Mouse (Mus musculus) left cerebral cortex, adult 2 months (tissue): ENCODE data around the gene 4930563M21Rik. TPM values are rescaled to one million over a fixed set of nuclear protein-coding genes. Genes with fewer than 3 reads are reported as not detected.
"Not testable (repeated sequence)": the region's sequence is repeated elsewhere in the genome, so short reads cannot be mapped to it uniquely, and the experiment has no call there.

Source experiments
- DNase-seq, 2 experiments: peaks; one replicate each; pipeline ENCODE4 v3.0.0; 2021 to 2022; ENCODE audit warnings: low spot score in 2 of 2, mixed read lengths in 1 of 2; ENCODE audit errors: extremely low spot score in 1 of 2
- H3K27ac ChIP-seq: fragments of 200-600 bp; 2 replicates; pipeline ENCODE4 v1.8.1; 2022
- H3K4me3 ChIP-seq: fragments of 200-600 bp; 2 replicates; pipeline ENCODE4 v1.8.1; 2022
- CTCF ChIP-seq: fragments of 200-600 bp; IDR thresholded peaks from 2 replicates; pipeline ENCODE4 v1.8.1; 2022; ENCODE audit warnings: antibody characterized with exemption, mild to moderate bottlenecking, moderate library complexity
- intact Hi-C: fragments of 180-260 bp; cut with DNase I; formaldehyde crosslinking; loops from one replicate; pipeline ENCODE4 v1.15.1; 2025
- long read RNA-seq, 2 experiments: library from polyadenylated mRNA; stranded (forward); transcript quantifications; one replicate each; pipeline ENCODE4 v2.0.0; 2021; ENCODE audit warnings: borderline mapping rate in 2 of 2
- total RNA-seq, 2 experiments: library from RNA; stranded (reverse); gene quantifications; 2 replicates each; pipeline ENCODE4 v1.2.3; 2021

The 4930563M21Rik gene
- not detected for total RNA-seq
- long read RNA-seq, experiment 1: 0 reads
- long read RNA-seq, experiment 2: 0 reads

GRCm38 (mm10) chr9:56010450-56010849, at the start of gene 4930563M21Rik:
Gene 4930563M21Rik, minus strand, starts transcription at chr9:56010550.
- no peak for DNase-seq
- no peak within 1 kb of the TSS for H3K27ac ChIP-seq
- no peak for TF ChIP-seq CTCF
- H3K4me3 ChIP-seq: no peak within 1 kb of the TSS
- intact Hi-C loops: no loop called here

GRCm38 (mm10) chr9:56056147-56056546, 45.8 kb upstream of the 4930563M21Rik start:
- no peak for DNase-seq
- H3K4me3 ChIP-seq: no peak overlapping the region

GRCm38 (mm10) chr9:56053796-56054195, 43.4 kb upstream of the 4930563M21Rik start:
- H3K4me3 ChIP-seq: no peak overlapping the region
- peak overlapping the region; percentile 13; the same call in 1 of the 2 replicates for H3K27ac ChIP-seq
- no peak for DNase-seq
- TF ChIP-seq CTCF: no peak
- intact Hi-C loops: no loop called here

More at GRCm38 (mm10) chr9:56056147-56056546, 45.8 kb upstream of the 4930563M21Rik start:
- intact Hi-C loops: no loop called here
- no peak overlapping the region for H3K27ac ChIP-seq
- no peak for TF ChIP-seq CTCF

GRCm38 (mm10) chr9:56042181-56042621, 31.9 kb upstream of the 4930563M21Rik start:
- DNase-seq: no peak
- TF ChIP-seq CTCF: no peak
- H3K27ac ChIP-seq: peak overlapping the region; percentile 97
- intact Hi-C loops: loop anchor here (5.0 kb wide), 2 partner anchors 75 to 105 kb away; partner anchors contain the start of gene Scaper
- H3K4me3 ChIP-seq: peak overlapping the region; percentile 76

GRCm38 (mm10) chr9:56041372-56042180, 31.2 kb upstream of the 4930563M21Rik start, which contains the start of gene Rcn2:
Gene Rcn2, plus strand, starts transcription at chr9:56041845.
- DNase-seq: peak; percentile 94 to 95
- peak; percentile 36 for TF ChIP-seq CTCF
- intact Hi-C loops: loop anchor here (5.0 kb wide), 2 partner anchors 76 to 104 kb away; partner anchors contain the start of gene Scaper
- peak within 1 kb of the TSS; percentile 76 for H3K4me3 ChIP-seq
- H3K27ac ChIP-seq: peak within 1 kb of the TSS; percentile 97

- no peak for TF ChIP-seq CTCF
- DNase-seq: no peak
- no peak overlapping the region for H3K27ac ChIP-seq
- H3K4me3 ChIP-seq: no peak overlapping the region
- intact Hi-C loops: no loop called here
Measured at GRCm38 (mm10) chr9:56032219-56032618, 21.9 kb upstream of the 4930563M21Rik start.

- no peak for TF ChIP-seq CTCF
- intact Hi-C loops: no loop called here
- no peak overlapping the region for H3K27ac ChIP-seq
Measured at GRCm38 (mm10) chr9:56027292-56027691, 16.9 kb upstream of the 4930563M21Rik start.

GRCm38 (mm10) chr9:56024772-56025171, 14.4 kb upstream of the 4930563M21Rik start:
- DNase-seq: no peak
- TF ChIP-seq CTCF: peak; percentile 42
- intact Hi-C loops: no loop called here
- no peak overlapping the region for H3K4me3 ChIP-seq
- H3K27ac ChIP-seq: no peak overlapping the region

More at GRCm38 (mm10) chr9:56027292-56027691, 16.9 kb upstream of the 4930563M21Rik start:
- H3K4me3 ChIP-seq: no peak overlapping the region
- DNase-seq: no peak

- intact Hi-C loops, H3K27ac ChIP-seq, H3K4me3 ChIP-seq, DNase-seq: not testable (repeated sequence)
Measured at GRCm38 (mm10) chr9:56004679-56005078, 5.7 kb downstream of the 4930563M21Rik start.

- Histone ChIP-seq H3K4me3 (no peak overlapping the region), H3K27ac (no peak overlapping the region)
- intact Hi-C loops: no loop called here
- TF ChIP-seq CTCF: peak; percentile 58
- DNase-seq: peak in 1 of 2 experiments; percentile 25
Measured at GRCm38 (mm10) chr9:55946819-55947218, 63.5 kb downstream of the 4930563M21Rik start.

GRCm38 (mm10) chr9:55941356-55941755, 69.0 kb downstream of the 4930563M21Rik start:
- TF ChIP-seq CTCF: no peak
- DNase-seq: no peak
- intact Hi-C loops: no loop called here
- Histone ChIP-seq H3K27ac (no peak overlapping the region), H3K4me3 (no peak overlapping the region)

- no peak for DNase-seq
- intact Hi-C loops: loop anchor here (5.0 to 10.0 kb wide), 2 partner anchors 104 to 614 kb away; partner anchors contain the start of genes Nrg4, Rcn2 and Tmem266
- no peak overlapping the region for H3K27ac ChIP-seq
- H3K4me3 ChIP-seq: peak overlapping the region; percentile 85
- TF ChIP-seq CTCF: no peak
Measured at GRCm38 (mm10) chr9:55938618-55938985, 71.7 kb downstream of the 4930563M21Rik start.
